Mouse (Mus musculus): ENCODE data around the gene Rps6ka3.

GRCm38 (mm10) chrX:159295879-159296278 is 85.8 kb downstream of the Rps6ka3 start:
- TF ChIP-seq FLI1 (IDR thresholded peaks at IDR 0.05; ENCODE audit: low read length) (no peak), GATA1 (IDR thresholded peaks at IDR 0.05; ENCODE audit: borderline replicate concordance, low read length) (no peak)

Data from megakaryocyte, embryonic 14.5 days (primary cell).